Mouse (Mus musculus) heart, adult 8-10 months (tissue): Measurements from ENCODE around the gene Glod4. TPM values are rescaled to one million over a fixed set of nuclear protein-coding genes. Genes with fewer than 3 reads are reported as not detected.
A peak's percentile ranks its signal among the peaks of the same experiment; 100 is the strongest.

Experiments used
- DNase-seq: peaks from one replicate; pipeline ENCODE4 v3.0.0; 2022; ENCODE audit warnings: low spot score
- total RNA-seq, 4 experiments: library from RNA; stranded (reverse); gene quantifications; 2 replicates each; pipeline ENCODE4 v1.2.4; 2022

Gene Glod4
- total RNA-seq, 4 experiments from 2014 or later = 38.8 to 46.4 (median 43.1) TPM

- DNase-seq = no peak
Measured at GRCm38 (mm10) chr11:76206793-76207192, 36.7 kb downstream of the Glod4 start.

GRCm38 (mm10) chr11:76201761-76202674 is 41.5 kb downstream of the Glod4 start:
- peak; percentile 82 for DNase-seq

GRCm38 (mm10) chr11:76196977-76197469 is 46.5 kb downstream of the Glod4 start:
- no peak for DNase-seq

GRCm38 (mm10) chr11:76196275-76196976 is 47.1 kb downstream of the Glod4 start:
- no peak for DNase-seq

GRCm38 (mm10) chr11:76186908-76187307 is 56.6 kb downstream of the Glod4 start:
- no peak for DNase-seq

- no peak for DNase-seq
Measured at GRCm38 (mm10) chr11:76183745-76184144, 59.8 kb downstream of the Glod4 start.

- no peak for DNase-seq
Measured at GRCm38 (mm10) chr11:76180146-76180540, 63.4 kb downstream of the Glod4 start.

GRCm38 (mm10) chr11:76179495-76180145 is 63.9 kb downstream of the Glod4 start, which contains the start of the genes Vps53 and Fam57a:
Gene Vps53, minus strand, starts transcription at chr11:76179647.
Gene Fam57a, plus strand, starts transcription at chr11:76179671.
- DNase-seq = peak; percentile 92

GRCm38 (mm10) chr11:76178726-76179494 is 64.6 kb downstream of the Glod4 start:
- no peak for DNase-seq

GRCm38 (mm10) chr11:76170207-76170606 is 73.3 kb downstream of the Glod4 start:
- no peak for DNase-seq

- DNase-seq = no peak
Measured at GRCm38 (mm10) chr11:76168976-76169375, 74.5 kb downstream of the Glod4 start.

GRCm38 (mm10) chr11:76167079-76167765 is 76.3 kb downstream of the Glod4 start:
- peak; percentile 79 for DNase-seq

GRCm38 (mm10) chr11:76166657-76167056 is 76.9 kb downstream of the Glod4 start:
- no peak for DNase-seq

- no peak for DNase-seq
Measured at GRCm38 (mm10) chr11:76160251-76160650, 83.3 kb downstream of the Glod4 start.

GRCm38 (mm10) chr11:76158375-76158774 is 85.2 kb downstream of the Glod4 start:
- DNase-seq = no peak

- no peak for DNase-seq
Measured at GRCm38 (mm10) chr11:76154861-76155260, 88.7 kb downstream of the Glod4 start.

- DNase-seq = no peak
Measured at GRCm38 (mm10) chr11:76154200-76154599, 89.3 kb downstream of the Glod4 start.

- no peak for DNase-seq
Measured at GRCm38 (mm10) chr11:76153236-76153951, 90.1 kb downstream of the Glod4 start.

- DNase-seq = no peak
Measured at GRCm38 (mm10) chr11:76150980-76151379, 92.5 kb downstream of the Glod4 start.
